Comparison of ENCODE assay signal across 8 mouse cellular contexts in genomic region chr2:170101132-170101531, GRCm38 (mm10). TPM values are rescaled to one million over a fixed set of nuclear protein-coding genes. Genes with fewer than 3 reads are reported as not detected.
DNase-seq lines count a peak whose midpoint lies in the region; ATAC-seq lines count a peak whose summit lies in the region.

No protein-coding gene starts in this region.

- peak; percentile 92 for DNase-seq in 3T3-L1 (ENCODE audit: low read depth, low spot score)
- DNase-seq in adrenal gland, adult 2 months: peak; percentile 91
- peak; percentile 92 for DNase-seq in embryo, embryonic 11 days
- DNase-seq in gastrocnemius, postnatal 4 days (ENCODE audit: low spot score in 2 of 2): peak; percentile 92 to 93
- DNase-seq in kidney, adult 9 months: peak; percentile 91
- DNase-seq in spleen, postnatal 36 days (ENCODE audit: low spot score in 2 of 2): peak; percentile 77 to 82

- WGBS in limb, embryonic 12.5 days: 5% methylated on average over 12 of the region's 12 CpGs

- H3K36me3 ChIP-seq in limb, embryonic 12.5 days: 0 out of 2 replicates have a peak, but pooled peaks cover 7% of the 10 kb centered on the region

- no peak overlapping the region for H3K4me3 ChIP-seq in limb, embryonic 12.5 days (replicated peaks)

- H3K4me1 ChIP-seq in limb, embryonic 12.5 days (replicated peaks): no peaks in the 10 kb centered on the region

- ATAC-seq in limb, embryonic 12.5 days (ENCODE audit: insufficient number of reproducible peaks, insufficient read depth, low FRiP score, low TSS enrichment, low read depth): peak; percentile 39; the same call in 1 of the 2 replicates
- ATAC-seq in monocyte, adult 5-6 weeks (replicated peaks; ENCODE audit: insufficient number of reproducible peaks, low FRiP score, low TSS enrichment, poor library complexity, severe bottlenecking): peak; percentile 79

- H3K27ac ChIP-seq in limb, embryonic 12.5 days: no peak overlapping the region

- no peak overlapping the region for H3K4me2 ChIP-seq in limb, embryonic 12.5 days

- no peak overlapping the region for H3K9ac ChIP-seq in limb, embryonic 12.5 days (replicated peaks)

- H3K9me3 ChIP-seq in limb, embryonic 12.5 days: no peaks in the 10 kb centered on the region

- H3K27me3 ChIP-seq in limb, embryonic 12.5 days: peaks cover 3% of the 10 kb centered on the region; the same call in 1 of the 2 replicates

RNA-seq across cellular contexts. Expression of gene Zfp217, which starts 46.8 kb away (rescaled TPM):
- total RNA-seq in adrenal gland, adult 2 months (2021): 10 to 100 TPM; 16.4 to 23.1 TPM
- 10.1 and 10.8 TPM in 2 replicates for polyA plus RNA-seq in adrenal gland, adult 2 months (2012; rRNA removed)
- 10 to 100 TPM; 14.1 to 15.1 TPM for total RNA-seq in gastrocnemius, postnatal 4 days (2021)
- 5.0 and 5.1 TPM in 2 replicates for polyA plus RNA-seq in limb, embryonic 12.5 days (2016; fragmentation: Nextera tagmentation; extraction: Ambion mirVana)
- 28.3 to 57.4 TPM (median 42.9 TPM) in 3 replicates for total RNA-seq in monocyte, adult 5-6 weeks (2017)
